Comparison of ENCODE assay signal across 18 mouse cellular contexts in the genomic region with DNA sequence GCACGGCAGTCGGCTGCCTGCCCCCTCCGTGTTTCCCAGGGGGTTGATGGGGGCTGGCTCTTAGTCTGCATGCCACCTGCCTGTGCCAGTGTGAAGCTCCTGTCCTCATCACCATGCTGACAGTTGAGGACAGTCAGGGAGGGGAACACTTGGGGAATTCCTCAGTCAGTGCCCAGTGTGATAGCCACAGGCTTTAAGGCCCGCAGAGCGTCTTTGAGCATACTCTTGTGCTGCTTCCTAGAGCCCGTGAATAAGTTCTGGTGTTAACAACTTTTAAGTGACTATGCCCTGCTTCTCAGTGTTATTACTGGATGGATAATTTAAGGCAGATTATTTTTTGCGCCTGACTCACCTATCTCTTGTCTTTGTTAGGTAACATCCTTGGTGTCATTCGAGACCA.
"Had no signal": no experiment of that assay in that cellular context is flagged by ENCODE, and none has a peak within 500 bp of the region (broad histone marks: within the 10 kb centered on the region; RNA-seq: fewer than 3 reads in every experiment).

No protein-coding gene starts in this region.

- H3K4me1 ChIP-seq: midbrain, embryonic 12.5 days; neural tube, embryonic 13.5 days; neural tube, embryonic 15.5 days had no signal

- H3K9ac ChIP-seq: lung, embryonic 14.5 days; midbrain, embryonic 12.5 days; neural tube, embryonic 13.5 days; neural tube, embryonic 15.5 days had no signal

- H3K4me2 ChIP-seq: lung, embryonic 14.5 days; midbrain, embryonic 12.5 days; neural tube, embryonic 13.5 days; neural tube, embryonic 15.5 days had no signal

- H3K27ac ChIP-seq: midbrain, embryonic 12.5 days; neural tube, embryonic 13.5 days; neural tube, embryonic 15.5 days had no signal

- ATAC-seq: midbrain, embryonic 16.5 days had no signal

- DNase-seq: lung, adult 18-20 months; lung, embryonic 14.5 days; lung, postnatal 10 days; lung, postnatal 4 days; midbrain, embryonic 14.5 days; retina, postnatal 1 day; right cerebral cortex, adult 18-20 months; right cerebral cortex, postnatal 25 days; right cerebral cortex, postnatal 4 days; spleen, adult 18-20 months; thymus, adult 18-20 months; thymus, postnatal 14 days; thymus, postnatal 36 days had no signal

- H3K27me3 ChIP-seq: neural tube, embryonic 13.5 days; neural tube, embryonic 15.5 days had no signal

- H3K9me3 ChIP-seq: midbrain, embryonic 12.5 days; neural tube, embryonic 13.5 days had no signal

- H3K4me3 ChIP-seq: midbrain, embryonic 12.5 days; myocyte; neural tube, embryonic 13.5 days; neural tube, embryonic 15.5 days had no signal
